Mouse (Mus musculus) layer of hippocampus, adult 18-20 months (tissue): ENCODE data around the gene Xntrpc. TPM values are rescaled to one million over a fixed set of nuclear protein-coding genes. Genes with fewer than 3 reads are reported as not detected.

Experiments
- DNase-seq, 2 experiments: peaks; one replicate each; pipeline ENCODE4 v3.0.0; 2022; ENCODE audit warnings: low spot score in 2 of 2
- total RNA-seq, 2 experiments: library from RNA; stranded (reverse); gene quantifications; 2 replicates each; pipeline ENCODE4 v1.2.3; 2021

Xntrpc gene
- total RNA-seq, 2 experiments from 2014 or later, result 2.0 to 3.3 TPM

- DNase-seq, result no peak
Measured at GRCm38 (mm10) chr7:102137464-102137863, 72.0 kb downstream of the Xntrpc start.

GRCm38 (mm10) chr7:102137898-102138297 is 72.4 kb downstream of the Xntrpc start:
- no peak for DNase-seq

Other genes with a start within 250 kb of the Xntrpc start
- gene Phox2a, start 247.4 kb upstream of the Xntrpc start, total RNA-seq, result not detected
- 10 to 100 TPM; 23.0 to 31.1 TPM for gene Inppl1, start 227.5 kb upstream of the Xntrpc start, total RNA-seq
- gene Folr2, start 208.5 kb upstream of the Xntrpc start, total RNA-seq, result under 1 TPM in 1 of 2 experiments, not detected in 1; 0.40 TPM
- gene Anapc15, start 202.0 kb upstream of the Xntrpc start, total RNA-seq, result 10 to 100 TPM; 30.5 to 34.9 TPM
- gene Folr1, start 194.9 kb upstream of the Xntrpc start, total RNA-seq, result 1 to 10 TPM in 1 of 2 experiments, under 1 TPM in 1; 0.76 to 3.0 TPM
- gene Lamtor1, start 159.8 kb upstream of the Xntrpc start, total RNA-seq, result 10 to 100 TPM; 90.2 to 96.3 TPM
- not detected for gene Tomt, start 159.4 kb upstream of the Xntrpc start, total RNA-seq
- 1 to 10 TPM; 4.9 to 7.9 TPM for gene Lrrc51, start 131.8 kb upstream of the Xntrpc start, total RNA-seq
- 100 to 1,000 TPM; 108 to 119 TPM for gene Numa1, start 131.6 kb upstream of the Xntrpc start, total RNA-seq
- gene Il18bp, start 47.0 kb upstream of the Xntrpc start, total RNA-seq, result 1 to 10 TPM; 5.6 to 6.1 TPM
- gene Rnf121, start 244 bp upstream of the Xntrpc start, total RNA-seq, result 10 to 100 TPM; 36.5 to 40.4 TPM
- 10 to 100 TPM; 22.4 to 27.0 TPM for gene Xndc1, start 202 bp upstream of the Xntrpc start, total RNA-seq
- gene Trpc2, start 17.4 kb downstream of the Xntrpc start, total RNA-seq, result 1 to 10 TPM in 1 of 2 experiments, not detected in 1; 1.9 TPM
- gene Art1, start 36.0 kb downstream of the Xntrpc start, total RNA-seq, result not detected
- gene Art5, start 43.8 kb downstream of the Xntrpc start, total RNA-seq, result not detected
- not detected for gene Chrna10, start 51.1 kb downstream of the Xntrpc start, total RNA-seq
- gene Nup98, start 144.5 kb downstream of the Xntrpc start, total RNA-seq, result 10 to 100 TPM; 41.3 to 43.9 TPM
- gene Pgap2, start 144.5 kb downstream of the Xntrpc start, total RNA-seq, result 10 to 100 TPM; 27.8 to 29.5 TPM
- gene Rhog, start 190.3 kb downstream of the Xntrpc start, total RNA-seq, result 10 to 100 TPM; 27.8 to 32.9 TPM
- gene Stim1, start 202.1 kb downstream of the Xntrpc start, total RNA-seq, result 10 to 100 TPM; 66.7 to 71.6 TPM